Mouse (Mus musculus): ENCODE data around the gene Large1.

DNA sequence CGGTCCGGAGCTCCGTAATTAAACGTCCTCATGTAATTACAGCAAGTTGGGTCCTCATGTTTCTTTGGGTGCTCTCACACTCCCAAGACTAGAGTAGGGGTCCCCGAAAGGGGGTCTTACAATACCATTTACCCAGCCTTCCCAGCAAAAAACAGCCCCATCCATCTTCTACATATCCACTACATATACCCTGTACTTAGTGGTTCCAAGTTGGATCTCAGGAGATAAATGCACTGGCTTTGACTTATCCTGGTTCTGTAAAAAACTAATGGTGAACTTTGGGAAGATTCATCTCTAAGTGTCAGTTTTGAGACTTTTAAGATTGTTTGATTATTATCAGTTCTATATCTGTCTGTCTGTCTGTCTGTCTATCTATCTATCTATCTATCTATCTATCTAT lies 252.3 kb downstream of the Large1 start:
- TF ChIP-seq CTCF (IDR thresholded peaks at IDR 0.05; ENCODE audit: low read depth, low read length) (no peak), GATA1 (IDR thresholded peaks at IDR 0.05; ENCODE audit: borderline replicate concordance, low read length) (no peak), TAL1 (conservative IDR thresholded peaks at IDR 0.05; ENCODE audit: low read depth, low read length) (no peak), GATA2 (IDR thresholded peaks at IDR 0.05; ENCODE audit: borderline replicate concordance, low read depth, low read length) (no peak)
